Mouse (Mus musculus) splenic B cell, adult 2 months (primary cell): ENCODE data around the gene Amer3.
"Not testable (repeated sequence)": the region's sequence is repeated elsewhere in the genome, so short reads cannot be mapped to it uniquely, and the experiment has no call there.

Experiments
- DNase-seq: peaks from one replicate; pipeline ENCODE4 v3.0.0-alpha.2; 2011; ENCODE audit warnings: low read depth, low spot score
- H3K27me3 ChIP-seq: 2 replicates; pipeline ENCODE4 v1.6.1; 2012; ENCODE audit warnings: mild to moderate bottlenecking, low read length, moderate library complexity, mixed read lengths; ENCODE audit not compliant: control insufficient read depth, poor library complexity, insufficient read depth, severe bottlenecking
- H3K36me3 ChIP-seq: 2 replicates; pipeline ENCODE4 v1.6.1; 2012; ENCODE audit warnings: mild to moderate bottlenecking, low read length, moderate library complexity, mixed read lengths; ENCODE audit not compliant: control insufficient read depth, poor library complexity, insufficient read depth, severe bottlenecking

The Amer3 gene

GRCm38 (mm10) chr1:34579782-34580356 is 412 bp downstream of the Amer3 start:
- DNase-seq: no peak
- Histone ChIP-seq H3K27me3 (no peaks in the 10 kb centered on the region), H3K36me3 (no peaks in the 10 kb centered on the region)

GRCm38 (mm10) chr1:34582218-34582617 is 2.8 kb downstream of the Amer3 start:
- H3K27me3 ChIP-seq: no peaks in the 10 kb centered on the region
- no peak for DNase-seq
- H3K36me3 ChIP-seq: no peaks in the 10 kb centered on the region

DNA sequence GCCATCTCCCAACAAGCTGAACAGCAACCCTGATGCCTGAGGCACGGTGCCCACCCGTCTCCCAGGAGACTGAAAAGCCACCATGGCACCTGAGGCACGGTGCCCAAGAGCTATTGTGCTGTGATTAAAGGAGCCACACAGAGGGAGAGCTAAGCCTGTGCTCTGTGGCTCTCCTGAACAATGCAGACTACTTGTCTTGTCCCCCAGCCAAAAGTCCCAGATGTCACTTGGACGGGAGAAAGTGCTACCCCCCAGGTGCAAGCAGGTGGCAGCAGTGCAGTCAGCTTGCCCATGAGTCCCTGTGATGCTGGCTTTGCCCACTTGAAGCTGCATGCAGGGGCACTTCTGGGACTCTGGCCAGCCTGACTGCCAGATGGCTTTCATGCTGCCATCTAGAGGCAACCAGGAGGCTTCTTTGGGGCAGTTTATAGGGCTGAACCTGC is 4.4 kb downstream of the Amer3 start:
- H3K36me3 ChIP-seq: no peaks in the 10 kb centered on the region
- peak; percentile 23 for DNase-seq
- H3K27me3 ChIP-seq: no peaks in the 10 kb centered on the region

DNA sequence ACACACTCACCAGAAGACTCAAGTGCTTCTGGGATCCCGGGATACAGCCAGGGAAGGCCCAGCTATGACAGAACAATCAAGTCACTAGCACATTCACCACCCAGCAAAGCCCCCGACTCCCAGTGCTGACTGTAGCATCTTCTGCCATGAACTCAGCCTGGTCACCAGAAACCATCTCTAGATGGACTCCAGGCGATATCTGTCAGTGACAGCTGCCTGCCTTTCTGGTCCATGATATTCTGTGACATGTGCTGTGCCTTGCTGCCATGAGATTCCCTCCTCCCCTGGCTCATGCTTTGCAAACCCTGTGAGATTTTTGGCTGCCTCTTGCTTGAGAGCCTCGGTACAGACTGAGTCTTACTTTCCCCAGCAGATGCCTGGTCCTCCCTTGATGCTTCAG is 5.3 kb downstream of the Amer3 start:
- no peaks in the 10 kb centered on the region for H3K36me3 ChIP-seq
- no peaks in the 10 kb centered on the region for H3K27me3 ChIP-seq
- no peak for DNase-seq

- Histone ChIP-seq H3K27me3 (no peaks in the 10 kb centered on the region), H3K36me3 (no peaks in the 10 kb centered on the region)
- no peak for DNase-seq
These were observed 8.0 kb downstream of the Amer3 start for GRCm38 (mm10) chr1:34587298-34588096.

GRCm38 (mm10) chr1:34600000-34600399 is 20.5 kb downstream of the Amer3 start:
- Histone ChIP-seq H3K27me3 (no peaks in the 10 kb centered on the region), H3K36me3 (no peaks in the 10 kb centered on the region)
- DNase-seq: no peak

GRCm38 (mm10) chr1:34601323-34602047 is 22.0 kb downstream of the Amer3 start:
- no peaks in the 10 kb centered on the region for H3K27me3 ChIP-seq
- no peaks in the 10 kb centered on the region for H3K36me3 ChIP-seq
- DNase-seq: no peak

- H3K36me3 ChIP-seq: no peaks in the 10 kb centered on the region
- no peaks in the 10 kb centered on the region for H3K27me3 ChIP-seq
- peak; percentile 86 for DNase-seq
These were observed 22.9 kb downstream of the Amer3 start for GRCm38 (mm10) chr1:34602363-34602762.

DNA sequence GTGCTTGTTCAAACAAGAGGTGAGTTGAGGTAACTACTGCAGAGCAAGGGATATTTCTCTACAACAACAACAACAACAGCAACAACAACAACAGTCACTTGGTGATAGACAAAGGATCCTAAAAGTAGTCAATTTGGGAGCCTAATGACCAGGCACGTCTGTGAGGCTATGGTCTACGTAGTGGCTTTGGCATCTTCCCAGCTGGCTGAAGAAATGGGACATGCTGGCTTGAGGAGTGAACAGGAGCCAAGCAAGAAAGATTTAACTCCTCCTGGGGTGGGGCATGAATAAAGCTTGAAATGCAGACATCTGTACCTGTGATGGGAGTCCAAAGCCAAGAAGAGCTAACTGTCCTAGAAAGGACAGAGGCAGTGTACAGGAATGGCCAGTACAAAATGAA is 34.3 kb downstream of the Amer3 start:
- no peak for DNase-seq
- Histone ChIP-seq H3K36me3 (no peaks in the 10 kb centered on the region), H3K27me3 (no peaks in the 10 kb centered on the region)

DNA sequence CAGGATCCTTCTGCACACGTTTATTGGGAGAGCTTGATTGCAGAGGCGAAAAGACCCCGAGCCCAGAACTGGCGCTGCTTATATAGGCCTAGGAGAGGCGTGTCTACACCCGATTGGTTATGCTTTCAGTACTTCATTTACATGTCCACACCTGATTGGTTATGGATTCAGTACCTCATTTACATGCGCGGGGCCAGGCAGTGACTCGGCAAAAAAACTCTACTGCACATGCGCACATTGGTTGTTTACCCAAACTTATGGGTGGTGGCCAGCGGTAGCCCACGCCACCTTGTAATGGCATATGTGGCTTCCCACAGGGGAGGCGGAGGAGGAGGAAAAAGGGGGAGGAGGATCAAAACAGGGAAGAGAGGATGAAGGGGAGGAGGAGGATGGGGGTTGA is 40.7 kb downstream of the Amer3 start:
- H3K27me3 ChIP-seq, H3K36me3 ChIP-seq, DNase-seq: not testable (repeated sequence)

GRCm38 (mm10) chr1:34620761-34621160 is 41.3 kb downstream of the Amer3 start:
- H3K36me3 ChIP-seq, DNase-seq, H3K27me3 ChIP-seq: not testable (repeated sequence)

DNA sequence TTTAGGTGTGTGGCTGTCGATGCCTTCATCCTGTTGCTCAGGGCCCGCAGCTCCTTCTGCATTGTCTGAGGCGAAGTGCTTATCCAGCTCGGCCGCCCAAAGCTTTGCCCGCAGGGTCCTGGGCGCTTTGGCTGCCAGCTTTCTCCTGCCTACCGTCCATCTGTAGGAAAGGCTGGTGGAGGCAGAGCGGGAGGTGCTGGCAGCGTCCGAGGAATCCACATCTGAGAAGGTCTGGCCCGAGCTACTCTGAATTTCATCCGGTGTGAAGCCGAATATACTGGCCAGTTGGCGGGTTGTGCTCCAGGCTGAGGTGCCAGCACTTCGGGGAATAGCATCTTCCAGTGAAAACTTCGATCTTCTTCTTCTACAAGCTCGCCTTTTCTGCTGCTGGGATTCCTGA is 56.3 kb downstream of the Amer3 start:
- H3K36me3 ChIP-seq: no peaks in the 10 kb centered on the region
- DNase-seq: no peak
- no peaks in the 10 kb centered on the region for H3K27me3 ChIP-seq
